Mouse (Mus musculus): ENCODE data around the gene Ddx47.

The Ddx47 gene

GRCm38 (mm10) chr6:135070347-135070746 lies 58.9 kb downstream of the Ddx47 start:
- DNase-seq (ENCODE audit: low spot score): no peak

Measured in embryo, embryonic 10.5 days (tissue).